Mouse (Mus musculus) G1E (cell line): Measurements from ENCODE around the gene Slco4a1.

ENCODE experiments used
- CTCF ChIP-seq: IDR thresholded peaks from 2 replicates; pipeline ENCODE4 v1.5.1; 2012; ENCODE audit warnings: low read depth, low read length, inconsistent platforms, mixed read lengths
- GATA1 ChIP-seq: IDR thresholded peaks from 2 replicates; pipeline ENCODE4 v1.6.1; 2012; ENCODE audit warnings: borderline replicate concordance, low read length, inconsistent platforms, mixed read lengths
- POLR2AphosphoS5 ChIP-seq: IDR thresholded peaks from 2 replicates; pipeline ENCODE4 v1.6.1; 2012; ENCODE audit warnings: low read depth, low read length, inconsistent platforms; ENCODE audit not compliant: insufficient replicate concordance
- TAL1 ChIP-seq: conservative IDR thresholded peaks from 2 replicates; pipeline ENCODE4 v1.6.1; 2012; ENCODE audit warnings: low read depth, low read length, inconsistent platforms, mixed read lengths

DNA sequence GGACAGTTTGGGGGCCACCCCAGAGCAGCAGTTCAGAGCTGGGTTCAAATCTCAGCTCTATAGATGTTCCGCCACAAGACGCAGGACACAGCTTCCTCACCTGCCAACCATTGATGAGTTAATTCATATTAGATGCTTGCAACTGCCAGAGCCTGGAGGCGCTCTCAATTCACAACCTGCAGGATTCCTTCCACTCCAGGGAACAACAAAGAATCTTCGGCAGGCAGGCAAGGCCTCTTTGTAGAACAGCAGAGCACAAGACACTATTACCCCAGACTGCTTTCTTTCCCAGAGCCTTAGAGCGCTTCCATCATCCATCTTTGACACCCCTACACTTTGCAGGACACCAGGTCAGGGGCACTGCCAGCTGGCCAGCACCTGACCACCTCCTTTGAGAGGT lies 50.2 kb downstream of the Slco4a1 start:
- TF ChIP-seq GATA1: no peak
- no peak for TF ChIP-seq TAL1
- no peak for TF ChIP-seq CTCF
- no peak for TF ChIP-seq POLR2AphosphoS5
